Mouse (Mus musculus) heart, adult 2 months (tissue): Measurements from ENCODE around the gene Ppp2ca.

Experiments
- CTCF ChIP-seq: fragments of 200-600 bp; IDR thresholded peaks from 2 replicates; pipeline ENCODE4 v1.8.1; 2022; ENCODE audit warnings: antibody characterized with exemption, mild to moderate bottlenecking, moderate library complexity
- POLR2A ChIP-seq: fragments of 200-500 bp; IDR thresholded peaks from 2 replicates; pipeline ENCODE4 v1.6.1; 2011; ENCODE audit warnings: mild to moderate bottlenecking, low read depth, low read length, control low read depth; ENCODE audit not compliant: insufficient read depth

GRCm38 (mm10) chr11:52073528-52074170, 24.8 kb upstream of the Ppp2ca start:
- TF ChIP-seq POLR2A (no peak), CTCF (no peak)
